Mouse (Mus musculus) left cerebral cortex, postnatal 10 days (tissue): ENCODE measurements at regions not wholly inside any gene's neighbourhood (a gene's known extent, or its start where the extent isn't known, plus 50 kb on each side); places are given as distances from the start of the nearest gene placed in this dataset.
"Not testable (repeated sequence)": the region's sequence is repeated elsewhere in the genome, so short reads cannot be mapped to it uniquely, and the experiment has no call there.

Experiments
- DNase-seq, 2 experiments: peaks; one replicate each; pipeline ENCODE4 v3.0.0; 2021 to 2022; ENCODE audit warnings: low spot score in 2 of 2, mixed read lengths in 1 of 2; ENCODE audit errors: extremely low spot score in 1 of 2
- intact Hi-C: fragments of 180-260 bp; cut with DNase I; formaldehyde crosslinking; loops from one replicate; pipeline ENCODE4 v1.15.1; 2025

DNA sequence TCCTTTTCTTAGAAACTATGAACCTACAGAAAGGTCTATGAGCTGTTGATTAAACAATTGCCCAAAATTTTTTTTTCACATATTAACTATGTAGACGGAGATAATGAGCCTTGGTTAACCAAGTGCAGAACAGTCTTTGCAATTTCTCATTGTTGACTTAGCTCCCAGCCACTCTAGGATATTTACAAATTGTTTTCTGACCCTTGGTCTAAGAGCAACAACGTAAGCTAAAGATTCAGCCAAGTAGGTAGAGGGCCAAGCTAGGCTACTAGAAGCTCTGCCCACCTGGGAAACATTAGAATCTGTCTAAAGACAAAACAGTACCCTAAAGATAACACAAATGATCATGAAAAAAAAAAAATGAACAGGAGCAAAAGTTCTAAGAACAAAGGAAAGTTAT lies 67.5 kb upstream of the Map9 start:
- DNase-seq: no peak
- intact Hi-C loops: no loop called here

DNA sequence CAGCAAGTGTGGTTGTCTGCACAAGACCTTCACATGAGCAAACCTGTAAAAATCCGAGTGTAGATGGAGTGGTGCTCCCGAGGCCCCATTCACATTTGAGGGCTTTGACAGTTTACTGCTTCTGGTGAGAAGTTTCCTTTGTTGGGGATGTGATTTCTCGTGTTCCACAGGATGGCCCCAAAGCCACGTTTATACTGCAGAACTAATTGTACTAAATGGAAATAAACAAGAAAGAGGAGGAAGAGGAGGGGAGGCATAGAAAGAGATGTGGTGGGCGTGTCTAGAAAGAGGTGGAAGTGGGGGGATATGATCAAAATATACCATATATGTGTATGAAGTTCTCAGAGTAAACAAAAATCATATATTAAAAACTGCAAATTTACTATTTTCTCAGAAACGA lies 68.8 kb upstream of the Map9 start:
- intact Hi-C loops: no loop called here
- DNase-seq: no peak

DNA sequence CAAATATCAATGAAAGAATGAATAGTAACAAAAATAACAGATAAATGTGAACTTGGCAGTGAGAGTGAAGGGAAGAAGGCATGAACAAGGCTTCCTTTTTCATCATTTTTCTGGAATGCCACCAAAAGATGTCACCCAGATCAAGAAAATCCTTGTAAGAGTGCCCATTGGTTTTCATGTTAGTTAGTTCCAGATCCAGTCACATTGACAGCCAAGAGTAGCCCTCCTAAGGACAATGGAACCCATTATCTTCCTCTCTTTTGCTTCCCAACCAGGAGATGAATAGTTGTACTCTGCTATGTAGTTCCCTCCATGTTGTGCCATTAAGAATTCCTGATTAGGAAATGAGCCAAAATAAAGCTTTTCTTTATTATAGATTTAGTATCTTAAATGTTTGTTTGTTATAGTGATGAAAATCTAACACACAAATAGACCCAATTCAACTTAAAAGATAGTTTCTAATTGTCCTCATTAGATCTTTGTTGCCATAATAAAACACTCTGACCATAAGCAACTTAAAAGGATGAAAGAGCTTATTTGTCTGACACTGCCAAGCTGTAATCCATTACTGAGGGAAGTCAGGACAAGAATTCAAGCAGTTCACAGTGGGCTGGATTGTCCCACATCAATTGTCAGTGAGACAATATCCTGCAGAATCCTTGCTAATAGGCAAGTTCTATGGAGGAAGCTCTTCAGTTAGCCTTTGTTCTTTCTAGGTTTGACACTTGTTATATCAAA lies 80.7 kb upstream of the Map9 start:
- no peak for DNase-seq
- intact Hi-C loops: no loop called here

DNA sequence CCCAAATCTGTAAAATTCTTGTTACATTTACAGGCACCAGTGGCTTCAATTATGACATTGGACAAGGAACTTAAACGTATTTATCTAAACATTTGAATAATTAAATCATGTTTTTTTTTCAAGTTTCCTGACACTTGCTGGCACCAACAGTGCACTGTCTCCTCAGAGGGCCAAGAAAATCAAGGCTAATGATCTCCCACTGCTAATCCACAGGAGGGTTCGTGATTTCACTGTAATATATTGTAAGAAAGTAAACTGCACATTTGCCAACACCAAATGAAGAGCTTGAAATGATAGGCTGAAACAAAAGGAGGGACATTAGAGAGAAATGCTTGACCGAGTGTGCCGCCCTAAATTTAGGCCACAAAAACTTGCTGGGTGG lies 82.0 kb upstream of the Map9 start:
- no peak for DNase-seq
- intact Hi-C loops: no loop called here

DNA sequence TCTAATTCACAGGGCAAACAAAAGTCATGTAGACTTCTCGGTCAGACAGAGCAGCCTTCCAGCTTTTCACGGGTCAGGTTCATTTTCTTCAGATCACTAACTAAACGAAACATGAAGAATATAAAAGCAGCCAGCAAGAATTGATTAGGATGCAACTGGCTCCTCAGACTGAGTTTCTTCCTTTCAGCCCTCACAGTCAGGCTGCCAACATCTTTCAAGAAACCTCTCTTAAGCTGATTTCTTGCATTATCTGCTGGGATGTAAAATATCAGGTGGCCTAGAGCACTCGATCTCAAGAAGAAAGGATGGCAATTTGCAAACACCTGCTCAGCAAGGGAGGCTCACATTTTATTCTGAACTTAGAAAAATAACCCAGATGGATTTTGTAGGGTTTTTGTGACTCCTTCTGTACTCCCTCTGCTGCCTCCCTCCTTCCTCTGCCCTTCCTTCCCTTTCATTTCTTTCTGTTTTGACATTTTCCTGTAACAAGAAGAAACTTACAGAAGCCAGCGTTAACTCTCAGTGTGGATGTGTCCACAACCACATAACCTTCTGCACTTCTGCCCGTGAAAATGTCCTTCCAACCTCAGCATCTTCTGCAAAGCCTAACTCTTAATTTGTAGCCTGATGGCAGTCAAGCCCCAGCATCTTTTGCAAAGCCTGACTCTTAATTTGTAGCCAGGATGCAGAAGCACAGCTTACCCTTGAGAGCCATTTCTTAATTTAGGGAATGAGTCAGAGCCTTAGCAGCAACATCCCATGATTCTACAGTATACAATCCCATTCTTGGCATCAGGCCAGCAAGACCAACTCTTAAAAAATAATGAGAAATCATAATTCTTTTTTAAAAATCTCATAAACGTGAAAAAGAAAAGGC lies 82.7 kb upstream of the Map9 start:
- intact Hi-C loops: no loop called here

DNA sequence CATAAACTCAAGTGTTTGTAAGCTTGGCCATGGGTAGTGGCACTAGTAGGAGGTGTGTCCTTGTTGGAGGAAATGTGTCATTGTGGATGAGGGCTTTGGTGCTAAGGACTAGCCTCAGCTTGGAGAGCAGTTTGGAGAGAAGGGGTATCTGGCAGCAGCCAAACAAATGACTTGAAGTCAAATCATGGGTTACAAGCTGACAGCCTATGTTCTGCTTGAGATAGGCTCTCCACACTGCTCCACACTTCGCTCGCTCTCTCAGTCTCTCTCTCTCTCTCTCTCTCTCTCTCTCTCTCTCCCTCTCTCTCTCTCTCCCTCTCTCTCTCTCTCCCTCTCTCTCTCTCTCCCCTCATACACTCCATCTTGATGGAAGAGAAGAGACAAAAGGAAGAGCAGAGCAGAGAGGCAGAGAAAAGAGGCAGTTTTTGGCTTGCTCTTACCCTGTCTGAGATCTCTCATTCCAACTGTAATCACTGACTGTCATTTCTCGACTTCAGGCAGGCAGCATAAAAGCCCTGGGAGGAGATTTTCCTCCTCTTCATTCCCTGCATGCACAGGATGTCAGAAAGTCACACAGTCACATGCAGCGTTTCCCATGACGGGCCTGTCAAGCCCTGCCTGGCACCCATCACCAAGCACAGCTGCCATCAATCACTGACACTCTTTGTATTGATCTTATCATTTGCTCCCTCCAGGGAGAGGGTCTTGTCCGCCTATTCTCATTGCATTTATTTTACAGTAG lies 83.5 kb upstream of the Map9 start:
- intact Hi-C loops: no loop called here
- DNase-seq: no peak

More for the DNA sequence above, 82.7 kb upstream of the Map9 start:
- peak; percentile 62 to 64 for DNase-seq

DNA sequence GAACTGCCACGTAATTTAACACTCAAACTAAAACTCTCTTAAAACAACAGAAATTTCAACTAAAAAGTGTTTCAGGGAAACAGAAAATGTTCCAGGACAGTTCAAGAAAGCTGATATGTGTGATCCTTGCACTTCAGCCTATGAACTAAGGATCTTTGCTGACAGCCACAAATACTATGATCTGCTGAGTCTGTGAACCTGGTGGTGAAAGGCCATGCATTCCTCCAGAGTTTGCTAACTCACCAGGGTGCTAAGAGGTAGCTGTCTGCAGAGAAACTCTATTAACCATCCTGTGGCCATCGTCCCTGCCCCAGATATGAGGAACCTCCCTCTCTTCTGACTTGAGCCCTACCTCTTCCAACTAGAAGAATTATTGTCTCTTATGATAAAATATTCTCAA lies 84.3 kb upstream of the Map9 start:
- DNase-seq, intact Hi-C loops: not testable (repeated sequence)

DNA sequence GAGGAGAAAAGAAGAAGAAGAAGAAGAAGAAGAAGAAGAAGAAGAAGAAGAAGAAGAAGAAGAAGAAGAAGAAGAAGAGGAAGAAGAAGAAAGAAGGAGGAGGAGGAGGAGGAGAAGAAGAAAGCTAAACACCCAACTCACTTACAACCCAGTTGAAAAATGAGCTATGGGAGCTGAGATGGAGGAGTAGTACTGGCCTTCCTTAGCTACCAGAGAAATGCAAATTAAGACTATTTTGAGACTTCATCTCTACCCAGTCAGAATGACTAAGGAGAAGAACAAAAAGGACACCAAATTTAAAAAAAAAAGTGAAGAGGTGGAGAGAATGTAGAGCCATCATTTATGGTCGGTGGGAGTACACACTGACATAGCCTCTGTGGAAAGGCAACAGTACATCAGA lies 85.9 kb upstream of the Map9 start:
- DNase-seq: no peak
- intact Hi-C loops: no loop called here

DNA sequence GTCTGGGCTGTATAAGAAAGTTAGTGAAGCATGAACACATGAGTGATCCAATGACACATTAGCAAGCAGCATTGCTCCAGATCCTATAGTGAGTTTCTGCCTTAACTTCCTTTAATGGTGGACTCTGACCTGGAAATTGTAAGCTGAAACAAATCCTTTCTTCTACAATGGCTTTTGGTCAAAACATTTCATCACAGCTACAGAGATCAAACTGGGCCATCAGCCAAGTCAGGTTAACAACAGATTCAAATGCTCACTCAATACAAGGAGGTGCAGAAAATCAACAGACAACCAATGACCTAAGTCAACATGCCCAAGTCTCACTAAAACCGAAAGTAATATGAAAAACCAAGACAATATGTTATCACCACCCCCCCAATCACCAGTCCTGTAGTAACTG lies 91.9 kb upstream of the Map9 start:
- no peak for DNase-seq
- intact Hi-C loops: no loop called here

DNA sequence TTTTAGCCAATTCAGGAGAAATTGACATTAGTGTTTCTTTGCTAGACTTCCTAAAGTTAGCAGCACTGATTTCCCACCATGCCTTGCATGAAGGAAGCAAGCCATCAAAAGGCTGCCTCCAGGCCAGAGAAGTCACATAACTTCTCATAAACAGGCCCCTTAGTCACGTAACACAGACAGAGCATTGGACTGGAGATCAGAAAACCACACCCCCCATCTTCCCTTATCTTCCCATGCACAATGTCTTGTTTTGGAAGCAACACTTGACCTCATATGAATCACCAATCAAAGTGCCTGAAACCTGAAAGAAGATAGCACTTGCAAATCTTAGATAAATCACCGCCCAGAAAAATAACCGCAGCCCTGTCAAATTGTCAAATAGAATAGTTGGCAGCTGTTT lies 95.9 kb upstream of the Map9 start:
- intact Hi-C loops: no loop called here
- DNase-seq: no peak

DNA sequence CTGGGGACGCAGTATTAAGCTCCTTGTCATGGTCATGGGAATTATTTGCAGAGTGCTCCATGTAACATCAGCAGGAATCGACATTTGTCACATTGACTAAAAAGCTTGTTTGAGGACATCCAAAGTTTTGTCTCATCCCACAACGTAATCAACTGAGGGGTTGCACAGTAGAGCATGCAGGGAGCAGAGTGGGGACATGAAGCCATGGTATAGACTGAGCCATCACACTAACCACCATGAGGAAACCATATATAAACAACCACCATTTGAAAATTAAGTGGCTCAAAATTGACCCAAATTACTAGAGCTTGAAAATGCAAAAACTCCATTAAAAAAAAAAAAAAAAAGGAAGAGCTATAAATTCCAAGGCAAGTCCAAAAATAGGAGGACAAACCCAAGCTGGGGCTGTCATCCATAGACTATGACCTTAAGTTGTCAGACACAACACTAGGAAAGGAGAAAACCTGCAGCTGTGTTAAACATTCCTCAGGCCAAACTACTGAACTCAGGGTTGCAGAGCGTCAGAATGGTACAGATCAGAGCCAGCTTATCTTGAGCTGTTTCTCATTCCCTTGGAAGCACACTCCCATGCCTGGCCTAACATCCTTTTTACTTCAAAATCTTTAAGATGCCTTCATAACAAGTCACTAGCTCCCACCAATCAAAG lies 97.7 kb upstream of the Map9 start:
- intact Hi-C loops: no loop called here
- DNase-seq: no peak

DNA sequence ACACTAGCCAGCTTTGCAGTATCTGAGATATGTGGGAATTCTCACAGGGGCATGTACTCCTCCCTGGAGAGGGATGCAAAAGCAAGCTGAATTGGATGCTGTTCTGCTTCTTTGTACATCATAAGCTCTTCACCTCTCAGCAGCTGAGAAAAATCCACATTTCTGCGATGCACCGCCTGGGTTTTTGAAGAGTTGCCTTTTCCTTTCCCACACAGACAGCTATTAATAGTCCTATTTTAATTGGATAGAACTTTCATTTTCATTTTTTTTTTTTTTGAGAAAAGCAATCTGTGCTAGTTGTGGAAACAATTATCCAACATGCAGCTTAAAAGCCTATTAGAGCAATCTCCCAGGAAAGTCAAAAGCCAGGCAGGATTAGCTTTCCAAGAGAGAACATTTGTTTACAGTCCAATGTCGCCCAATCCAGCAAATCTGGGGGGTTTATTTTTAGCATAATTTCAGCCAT lies 105.2 kb upstream of the Gucy1a1 start:
- DNase-seq: peak; percentile 33 to 68
- intact Hi-C loops: no loop called here

DNA sequence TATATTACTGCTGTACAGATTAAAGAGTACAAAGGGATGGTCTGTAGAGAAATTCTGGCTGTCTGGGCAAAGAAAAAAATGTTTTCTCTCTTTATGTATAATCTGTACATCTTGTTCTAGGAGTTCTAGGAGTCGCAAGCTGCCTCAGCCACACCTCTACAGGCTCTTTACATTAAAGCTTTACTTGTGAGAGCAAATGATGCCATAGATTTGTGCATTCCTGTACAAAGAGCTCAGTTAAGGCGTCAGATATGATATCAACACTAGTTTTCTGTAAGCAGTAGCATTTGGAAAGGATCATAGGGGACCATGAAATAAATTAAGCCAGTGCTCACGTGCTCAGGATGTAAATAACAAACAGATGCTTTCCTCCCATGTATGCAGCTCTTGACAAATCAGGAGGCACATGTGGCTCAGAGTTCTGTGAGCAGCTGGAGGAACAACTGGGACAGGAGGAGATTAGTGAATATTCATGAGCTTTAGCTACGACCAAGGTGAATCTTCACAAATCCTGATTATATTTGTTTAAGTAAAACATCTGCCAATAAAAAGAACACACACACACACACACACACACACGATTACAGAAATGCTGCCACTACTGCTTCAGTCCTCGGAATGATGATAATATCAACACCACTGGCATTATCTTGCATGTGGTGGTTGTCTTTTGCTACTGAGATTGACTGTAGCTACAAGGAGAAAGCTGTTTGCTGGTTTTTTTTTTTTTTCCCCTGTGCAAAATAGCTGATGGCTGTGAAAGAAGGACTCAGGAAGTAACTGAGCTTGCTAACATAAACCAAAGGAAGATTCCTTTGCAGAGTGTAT lies 104.6 kb upstream of the Gucy1a1 start:
- no peak for DNase-seq
- intact Hi-C loops: no loop called here

DNA sequence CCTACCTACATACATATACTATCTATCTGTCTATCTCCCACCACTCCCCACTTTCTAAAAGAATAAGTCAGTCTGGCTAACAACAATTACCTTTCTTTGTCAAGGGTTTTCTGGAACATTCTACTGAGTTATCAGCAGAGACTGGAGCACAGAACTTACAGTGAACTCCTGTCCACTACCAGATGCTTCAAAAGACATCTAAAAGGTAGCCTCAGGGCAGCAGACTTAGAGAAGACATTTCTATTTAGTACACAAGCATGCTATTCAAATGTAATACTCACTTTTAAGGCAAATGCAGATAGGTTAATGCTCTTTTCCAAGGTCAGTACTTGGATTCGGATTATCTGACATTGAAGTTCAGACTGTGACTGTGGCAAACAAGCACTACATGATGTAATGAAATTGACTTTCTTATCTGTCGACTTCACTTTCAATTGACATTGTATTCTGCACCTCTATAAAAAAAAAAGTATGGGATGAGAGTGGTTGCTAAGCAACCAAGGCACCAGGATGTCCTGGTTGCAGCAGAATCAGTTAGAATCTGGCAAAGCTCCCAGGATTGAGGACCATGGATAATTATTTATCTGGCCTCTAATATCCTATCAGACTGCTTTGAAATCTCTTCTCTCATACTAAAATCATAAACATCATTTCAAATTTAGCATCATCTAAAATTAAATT lies 90.9 kb upstream of the Gucy1a1 start:
- DNase-seq: peak in 1 of 2 experiments; percentile 5
- intact Hi-C loops: no loop called here

DNA sequence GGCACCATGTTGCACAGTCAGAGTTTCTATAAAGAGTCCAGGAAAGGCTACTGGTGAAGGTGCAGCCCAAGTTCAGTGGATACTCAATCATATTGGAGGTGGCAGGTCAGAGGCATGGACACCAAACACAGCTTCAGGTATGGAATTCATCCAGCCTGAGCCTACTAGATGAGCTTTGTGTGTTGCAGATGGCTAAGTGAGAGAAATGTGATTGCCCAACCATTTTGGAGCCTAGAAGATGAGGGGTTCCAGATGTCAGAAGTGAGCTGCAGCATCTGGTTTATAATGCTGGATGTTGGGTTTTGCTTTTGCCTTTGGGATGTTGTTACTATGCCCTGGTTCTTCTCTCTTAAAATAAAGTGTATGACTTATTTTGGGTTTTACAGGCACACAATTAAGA lies 88.7 kb upstream of the Gucy1a1 start:
- intact Hi-C loops: no loop called here
- DNase-seq: no peak

DNA sequence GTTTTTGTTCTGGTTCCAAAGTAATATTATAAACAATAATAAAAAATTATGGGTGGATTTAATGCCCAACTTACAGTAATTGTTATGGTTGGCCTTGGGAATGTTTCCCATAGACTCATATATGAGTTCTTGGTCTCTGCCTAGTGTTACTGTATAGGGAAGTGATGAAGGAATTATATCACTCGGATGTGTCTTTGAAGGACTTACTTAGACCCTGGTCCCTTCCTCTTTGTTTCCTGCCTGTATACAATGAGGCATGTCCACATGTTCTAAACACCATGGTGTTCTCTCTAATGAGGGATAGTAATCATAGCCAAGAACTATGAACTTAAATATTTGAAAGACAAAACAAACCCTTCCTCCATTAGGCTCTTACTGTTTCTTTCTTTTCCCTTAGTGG lies 77.8 kb upstream of the Gucy1a1 start:
- DNase-seq: no peak
- intact Hi-C loops: no loop called here

DNA sequence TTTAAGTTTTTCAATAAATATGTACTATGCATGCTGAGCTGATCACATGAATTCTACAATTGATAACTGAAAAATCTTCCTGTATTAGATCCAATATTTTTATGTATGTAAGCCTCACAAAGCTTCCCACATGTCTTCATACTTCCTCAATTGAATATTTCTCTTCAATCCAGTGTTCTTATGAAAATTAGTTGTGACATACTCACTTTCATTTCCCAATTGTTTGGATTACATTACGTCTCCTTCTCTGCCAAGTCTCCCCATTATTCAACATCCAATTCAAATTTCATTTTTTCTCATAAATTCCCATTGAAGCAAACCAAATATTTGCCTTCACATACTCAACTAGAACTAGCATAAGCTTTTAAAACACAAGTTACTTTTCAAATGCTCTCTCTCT lies 76.3 kb upstream of the Gucy1a1 start:
- intact Hi-C loops: no loop called here
- no peak for DNase-seq
